Mouse (Mus musculus) MEL (cell line): ENCODE measurements around the gene Dram1.

Experiments used
- CTCF ChIP-seq, 3 experiments: IDR thresholded peaks in 2 of 3; conservative IDR thresholded peaks in 1 of 3; 2 replicates each; pipeline ENCODE4 v1.5.1; 2011 to 2012; ENCODE audit warnings: low read length in 3 of 3, low read depth in 2 of 3, mild to moderate bottlenecking in 2 of 3, improper control_type of control experiment in 1 of 3, inconsistent platforms in 1 of 3, mixed read lengths in 1 of 3, moderate library complexity in 1 of 3; ENCODE audit not compliant: control insufficient read depth in 1 of 3, insufficient read depth in 1 of 3, poor library complexity in 1 of 3, severe bottlenecking in 1 of 3
- MAFK ChIP-seq: IDR thresholded peaks from 2 replicates; pipeline ENCODE4 v1.6.1; 2011; ENCODE audit warnings: low read depth, mild to moderate bottlenecking, low read length, improper control_type of control experiment, borderline replicate concordance
- NELFE ChIP-seq: IDR thresholded peaks from 2 replicates; pipeline ENCODE4 v1.6.1; 2011; ENCODE audit warnings: low read depth, low read length, improper control_type of control experiment
- POLR2A ChIP-seq, 2 experiments: IDR thresholded peaks; 2 replicates each; pipeline ENCODE4 v1.6.1; 2011 to 2012; ENCODE audit warnings: low read length in 2 of 2, mild to moderate bottlenecking in 2 of 2, control low read depth in 1 of 2, improper control_type of control experiment in 1 of 2, low read depth in 1 of 2, moderate library complexity in 1 of 2; ENCODE audit not compliant: control insufficient read depth in 1 of 2, insufficient read depth in 1 of 2, poor library complexity in 1 of 2
- RCOR1 ChIP-seq: IDR thresholded peaks from 2 replicates; pipeline ENCODE4 v1.6.1; 2012; ENCODE audit warnings: low read depth, mild to moderate bottlenecking, inconsistent platforms, low read length, improper control_type of control experiment

DNA sequence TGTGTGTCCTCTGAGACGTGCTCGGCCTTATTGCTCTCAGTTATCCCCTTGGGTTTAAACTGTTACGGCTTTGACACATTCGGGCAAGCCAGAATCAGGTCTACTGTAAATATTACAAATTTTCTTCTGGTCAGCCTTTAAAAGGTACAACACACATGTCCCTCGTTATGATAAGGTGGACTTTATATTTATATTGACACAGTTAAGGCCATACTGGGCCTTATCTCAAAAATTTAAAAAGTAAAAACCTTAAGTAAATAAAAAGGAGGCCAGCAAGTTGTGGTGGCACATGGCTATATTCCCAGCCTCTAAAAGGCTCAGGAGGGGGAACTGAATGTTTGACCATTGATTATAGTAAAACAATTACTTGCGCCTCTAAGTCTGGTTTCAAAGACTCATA is 37.5 kb downstream of the Dram1 start:
- TF ChIP-seq CTCF (IDR thresholded peaks at IDR 0.05 in 2 of 3, conservative IDR thresholded peaks at IDR 0.05 in 1 of 3; ENCODE audit: control insufficient read depth in 1 of 3, insufficient read depth in 1 of 3, low read depth in 2 of 3, low read length in 3 of 3, poor library complexity in 1 of 3, severe bottlenecking in 1 of 3), result no peak
- no peak for TF ChIP-seq MAFK
- no peak for TF ChIP-seq RCOR1
- TF ChIP-seq POLR2A (IDR thresholded peaks at IDR 0.05; ENCODE audit: control insufficient read depth in 1 of 2, insufficient read depth in 1 of 2, low read depth in 1 of 2, low read length in 2 of 2, poor library complexity in 1 of 2), result no peak
- TF ChIP-seq NELFE, result no peak
